Mouse (Mus musculus) CH12.LX (cell line): ENCODE results near the gene Rnf185. TPM values are rescaled to one million over a fixed set of nuclear protein-coding genes. Genes with fewer than 3 reads are reported as not detected.

Experiments
- DNase-seq: peaks from one replicate; pipeline ENCODE4 v3.0.0-alpha.2; 2013; ENCODE audit errors: extremely low read depth
- H3K27ac ChIP-seq: 2 replicates; pipeline ENCODE4 v1.5.1; 2012; ENCODE audit warnings: low read depth, mild to moderate bottlenecking, control low read depth, moderate library complexity; ENCODE audit not compliant: insufficient read depth
- H3K27me3 ChIP-seq: replicated peaks from 2 replicates; pipeline ENCODE3; 2012; ENCODE audit warnings: inconsistent platforms
- H3K36me3 ChIP-seq, 2 experiments: replicated peaks in 1 of 2; 2 replicates each; pipeline versions ENCODE3 to v1.6.1; 2012; ENCODE audit warnings: inconsistent platforms in 1 of 2, low read length in 1 of 2, mild to moderate bottlenecking in 1 of 2, mixed read lengths in 1 of 2, moderate library complexity in 1 of 2; ENCODE audit not compliant: control insufficient read depth in 1 of 2, insufficient read depth in 1 of 2
- H3K4me1 ChIP-seq, 2 experiments: 2 replicates each; pipeline ENCODE4 v1.6.1; 2012; ENCODE audit warnings: inconsistent platforms in 1 of 2, moderate library complexity in 1 of 2; ENCODE audit not compliant: insufficient read depth in 2 of 2, control insufficient read depth in 1 of 2
- H3K4me2 ChIP-seq: 2 replicates; pipeline ENCODE4 v1.6.1; 2012; ENCODE audit warnings: low read depth, mild to moderate bottlenecking, control low read depth; ENCODE audit not compliant: poor library complexity, insufficient read depth, severe bottlenecking
- H3K4me3 ChIP-seq, 3 experiments: fragments of 150-350 bp in 1 of 3; sonication (generic) in 1 of 3; replicated peaks in 1 of 3; 2 replicates each; pipeline versions ENCODE3 to v1.5.1; 2011 to 2012; ENCODE audit warnings: low read depth in 2 of 3, low read length in 2 of 3, mild to moderate bottlenecking in 2 of 3, moderate library complexity in 2 of 3, control low read depth in 1 of 3, improper control_type of control experiment in 1 of 3, inconsistent platforms in 1 of 3, mixed read lengths in 1 of 3; ENCODE audit not compliant: poor library complexity in 1 of 3
- H3K79me2 ChIP-seq: replicated peaks from 2 replicates; pipeline ENCODE4 v1.6.1; 2012; ENCODE audit warnings: mild to moderate bottlenecking, moderate library complexity; ENCODE audit not compliant: control insufficient read depth, poor library complexity, insufficient read depth, severe bottlenecking; ENCODE audit errors: extremely low read depth
- H3K9ac ChIP-seq: 2 replicates; pipeline ENCODE4 v1.6.1; 2012; ENCODE audit warnings: low read depth, mild to moderate bottlenecking, control low read depth, moderate library complexity; ENCODE audit not compliant: insufficient read depth
- H3K9me3 ChIP-seq: replicated peaks from 2 replicates; pipeline ENCODE3; 2012; ENCODE audit warnings: low read length, inconsistent platforms, mixed read lengths
- CHD1 ChIP-seq: IDR thresholded peaks from 2 replicates; pipeline ENCODE4 v1.6.1; 2012; ENCODE audit warnings: low read depth, low read length, improper control_type of control experiment, inconsistent platforms
- CHD2 ChIP-seq: IDR thresholded peaks from 2 replicates; pipeline ENCODE4 v1.6.1; 2011; ENCODE audit warnings: low read length, improper control_type of control experiment
- GABPA ChIP-seq: IDR thresholded peaks from 2 replicates; pipeline ENCODE4 v1.6.1; 2012; ENCODE audit warnings: low read depth, low read length, improper control_type of control experiment, inconsistent platforms; ENCODE audit not compliant: insufficient replicate concordance
- MAX ChIP-seq: IDR thresholded peaks from 2 replicates; pipeline ENCODE4 v1.6.1; 2011; ENCODE audit warnings: low read length, improper control_type of control experiment
- MEF2A ChIP-seq: IDR thresholded peaks from 2 replicates; pipeline ENCODE4 v1.6.1; 2014; ENCODE audit warnings: low read depth, mild to moderate bottlenecking, inconsistent platforms, low read length, improper control_type of control experiment, borderline replicate concordance
- MXI1 ChIP-seq: IDR thresholded peaks from 2 replicates; pipeline ENCODE4 v1.6.1; 2011; ENCODE audit warnings: mild to moderate bottlenecking, low read depth, low read length, improper control_type of control experiment
- MYC ChIP-seq: IDR thresholded peaks from 2 replicates; pipeline ENCODE4 v1.6.1; 2011; ENCODE audit warnings: low read depth, mild to moderate bottlenecking, improper control_type of control experiment, low read length
- RAD21 ChIP-seq: IDR thresholded peaks from 2 replicates; pipeline ENCODE4 v1.6.1; 2011; ENCODE audit warnings: low read depth, mild to moderate bottlenecking, low read length, improper control_type of control experiment, moderate library complexity
- ZC3H11A ChIP-seq: IDR thresholded peaks from 2 replicates; pipeline ENCODE4 v1.6.1; 2012; ENCODE audit warnings: low read depth, mild to moderate bottlenecking, inconsistent platforms, low read length, improper control_type of control experiment
- dilution Hi-C: fragments of 300-500 bp; cut with MboI; formaldehyde crosslinking; loops from 2 replicates; pipeline ENCODE4 v1.14.3; 2020; ENCODE audit warnings: low sequenced_read_pairs; ENCODE audit not compliant: extremely low pct_unique_long_range_greater_than_20kb, extremely low pct_ligation_motif_present
- in situ Hi-C: fragments of 300-500 bp; cut with MboI; formaldehyde crosslinking; loops from 3 replicates; pipeline ENCODE4 v1.14.3; 2019; ENCODE audit warnings: low sequenced_read_pairs, low pct_ligation_motif_present, low pct_unique_long_range_greater_than_20kb, mixed read lengths
- polyA plus RNA-seq: library from polyadenylated mRNA; unstranded; fragments of >175 nt; gene quantifications from 2 replicates; pipeline ENCODE4 v1.2.1, GENCODE M21; 2012; ENCODE audit warnings: low read depth; ENCODE audit not compliant: insufficient read length
- total RNA-seq, 2 experiments: library from RNA; depleted of rRNA; stranded (reverse); fragments of 300-350 nt in 1 of 2; fragments of >200 nt in 1 of 2; gene quantifications; 2 replicates each; pipeline ENCODE4 v1.2.3; 2012 to 2014

The Rnf185 gene
- total and polyA plus RNA-seq, 3 experiments: 15.6 to 26.7 (median 26.4) TPM

DNA sequence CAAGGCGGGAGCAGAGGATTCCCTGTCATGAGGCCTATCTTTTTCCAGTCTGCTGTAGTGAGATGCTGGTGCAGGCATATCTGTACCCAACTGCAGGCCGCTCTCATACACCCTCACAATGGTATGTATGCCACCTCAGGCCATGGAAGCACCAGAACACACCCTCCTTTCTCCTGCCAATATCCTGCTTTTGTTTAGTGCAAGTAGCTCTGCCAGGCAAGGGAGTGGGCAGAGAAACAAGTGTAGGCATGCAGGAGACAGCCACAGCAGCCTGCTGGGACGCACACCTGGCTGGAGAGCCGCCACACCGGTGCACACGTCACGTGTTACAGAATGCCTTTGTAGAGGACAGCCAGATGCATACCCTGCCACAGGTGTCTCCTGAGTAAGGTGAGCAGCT is 85.8 kb downstream of the Rnf185 start:
- Histone ChIP-seq H3K79me2 (no peaks in the 10 kb centered on the region), H3K36me3 (peaks cover 4 to 80% of the 10 kb centered on the region in 2 experiments), H3K4me2 (no peak overlapping the region), H3K9ac (no peak overlapping the region), H3K27me3 (no peaks in the 10 kb centered on the region), H3K4me3 (no peak overlapping the region), H3K27ac (no peak overlapping the region), H3K4me1 (peaks cover 0 to 56% of the 10 kb centered on the region in 2 experiments; a peak in 2 of 4 replicates), H3K9me3 (peaks cover 3% of the 10 kb centered on the region)
- TF ChIP-seq CHD1: no peak
- no peak for TF ChIP-seq MEF2A
- no peak for TF ChIP-seq MYC
- no peak for TF ChIP-seq MAX
- TF ChIP-seq ZC3H11A: no peak
- no peak for TF ChIP-seq MXI1
- no peak for TF ChIP-seq GABPA
- TF ChIP-seq RAD21: no peak
- TF ChIP-seq CHD2: no peak
- DNase-seq: no peak
- dilution Hi-C loops (no loop called here), in situ Hi-C loops (no loop called here)

Other genes with a start within 250 kb of the Rnf185 start
- 60.8 and 70.2 TPM in 2 replicates for gene Eif4enif1, start 250.0 kb downstream of the Rnf185 start, total RNA-seq (2012; rRNA removed)
- 54.5 and 59.7 TPM in 2 replicates for gene Eif4enif1, start 250.0 kb downstream of the Rnf185 start, total RNA-seq (2014; rRNA removed)
- 115 and 127 TPM in 2 replicates for gene Eif4enif1, start 250.0 kb downstream of the Rnf185 start, polyA plus RNA-seq
- gene Drg1, start 185.9 kb downstream of the Rnf185 start, total RNA-seq (2012; rRNA removed): 158 and 189 TPM in 2 replicates
- gene Drg1, start 185.9 kb downstream of the Rnf185 start, total RNA-seq (2014; rRNA removed): 439 and 480 TPM in 2 replicates
- 249 and 267 TPM in 2 replicates for gene Drg1, start 185.9 kb downstream of the Rnf185 start, polyA plus RNA-seq
- 29.5 and 30.5 TPM in 2 replicates for gene Patz1, start 163.5 kb downstream of the Rnf185 start, total RNA-seq (2012; rRNA removed)
- 30.8 and 31.5 TPM in 2 replicates for gene Patz1, start 163.5 kb downstream of the Rnf185 start, total RNA-seq (2014; rRNA removed)
- 35.3 and 37.4 TPM in 2 replicates for gene Patz1, start 163.5 kb downstream of the Rnf185 start, polyA plus RNA-seq
- 1.3 and 2.6 TPM in 2 replicates for gene Pik3ip1, start 122.0 kb downstream of the Rnf185 start, total RNA-seq (2012; rRNA removed)
- gene Pik3ip1, start 122.0 kb downstream of the Rnf185 start, total RNA-seq (2014; rRNA removed): 0.39 and 0.80 TPM in 2 replicates
- 1.3 and 1.9 TPM in 2 replicates for gene Pik3ip1, start 122.0 kb downstream of the Rnf185 start, polyA plus RNA-seq
- gene Limk2, start 43.2 kb downstream of the Rnf185 start, total RNA-seq (2012; rRNA removed): 49.7 and 64.0 TPM in 2 replicates
- gene Limk2, start 43.2 kb downstream of the Rnf185 start, total RNA-seq (2014; rRNA removed): 41.5 and 41.8 TPM in 2 replicates
- gene Limk2, start 43.2 kb downstream of the Rnf185 start, polyA plus RNA-seq: 45.2 and 46.1 TPM in 2 replicates
- not detected in 2 replicates for gene Pla2g3, start 35.9 kb upstream of the Rnf185 start, total RNA-seq (2012; rRNA removed)
- not detected in 2 replicates for gene Pla2g3, start 35.9 kb upstream of the Rnf185 start, total RNA-seq (2014; rRNA removed)
- not detected in 2 replicates for gene Pla2g3, start 35.9 kb upstream of the Rnf185 start, polyA plus RNA-seq
- not detected in 2 replicates for gene Inpp5j, start 52.5 kb upstream of the Rnf185 start, total RNA-seq (2012; rRNA removed)
- gene Inpp5j, start 52.5 kb upstream of the Rnf185 start, total RNA-seq (2014; rRNA removed): not detected in 2 replicates
- not detected in 2 replicates for gene Inpp5j, start 52.5 kb upstream of the Rnf185 start, polyA plus RNA-seq
- gene Selenom, start 62.3 kb upstream of the Rnf185 start, total RNA-seq (2012; rRNA removed): 29.6 and 33.0 TPM in 2 replicates
- 4.9 and 7.1 TPM in 2 replicates for gene Selenom, start 62.3 kb upstream of the Rnf185 start, total RNA-seq (2014; rRNA removed)
- 4.1 and 5.5 TPM in 2 replicates for gene Selenom, start 62.3 kb upstream of the Rnf185 start, polyA plus RNA-seq
- gene Smtn, start 88.2 kb upstream of the Rnf185 start, total RNA-seq (2012; rRNA removed): 2.9 and 3.1 TPM in 2 replicates
- 0.58 and 0.77 TPM in 2 replicates for gene Smtn, start 88.2 kb upstream of the Rnf185 start, total RNA-seq (2014; rRNA removed)
- gene Smtn, start 88.2 kb upstream of the Rnf185 start, polyA plus RNA-seq: 5.0 and 5.3 TPM in 2 replicates
- 28.2 and 30.9 TPM in 2 replicates for gene Morc2a, start 196.8 kb upstream of the Rnf185 start, total RNA-seq (2012; rRNA removed)
- gene Morc2a, start 196.8 kb upstream of the Rnf185 start, total RNA-seq (2014; rRNA removed): 25.5 and 28.1 TPM in 2 replicates
- 41.9 and 44.1 TPM in 2 replicates for gene Morc2a, start 196.8 kb upstream of the Rnf185 start, polyA plus RNA-seq